Mouse (Mus musculus): ENCODE data around the gene Kpna2.
A peak's percentile ranks its signal among the peaks of the same experiment; 100 is the strongest.

Kpna2 gene

DNA sequence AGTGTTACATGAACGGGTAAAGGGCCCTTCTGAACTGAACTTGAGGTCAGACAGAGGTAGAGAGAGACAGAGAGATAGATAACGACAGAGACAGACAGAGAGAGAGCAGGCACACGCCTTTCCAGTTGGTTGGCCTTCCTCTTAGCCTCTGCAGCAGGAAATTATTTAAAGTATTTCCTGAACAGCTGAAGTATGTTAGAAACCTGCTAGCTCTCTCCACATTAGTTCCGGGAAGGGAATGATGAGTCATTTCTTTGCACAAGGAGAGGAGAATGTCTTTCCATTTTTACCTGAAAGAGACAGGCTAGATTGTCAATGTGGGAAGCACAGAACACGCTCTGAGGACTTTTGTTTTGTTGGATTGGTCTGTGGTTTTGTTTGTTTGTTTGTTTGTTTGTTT is 17.0 kb downstream of the Kpna2 start:
- DNase-seq (ENCODE audit: low spot score) = no peak

DNA sequence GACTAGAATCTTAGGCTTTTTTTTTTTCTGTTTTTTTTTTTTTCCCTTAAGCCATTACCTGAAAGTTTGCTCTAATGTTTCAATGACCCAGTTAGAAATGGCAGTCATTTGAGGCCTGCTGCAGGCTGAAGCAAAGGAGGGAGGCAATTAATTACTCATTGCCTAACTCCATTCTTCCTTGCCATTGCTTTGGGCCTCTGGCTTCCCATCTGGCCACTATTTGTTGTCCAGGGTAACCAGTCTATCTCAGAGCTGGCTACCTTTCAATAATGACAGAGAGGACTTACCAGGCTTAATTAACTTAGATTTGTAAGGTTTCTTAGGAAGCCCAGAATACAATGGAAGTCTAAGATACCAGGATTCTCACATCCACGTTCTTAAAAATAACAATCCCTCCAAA is 17.6 kb downstream of the Kpna2 start:
- peak; percentile 15 for DNase-seq (ENCODE audit: low spot score)

DNA sequence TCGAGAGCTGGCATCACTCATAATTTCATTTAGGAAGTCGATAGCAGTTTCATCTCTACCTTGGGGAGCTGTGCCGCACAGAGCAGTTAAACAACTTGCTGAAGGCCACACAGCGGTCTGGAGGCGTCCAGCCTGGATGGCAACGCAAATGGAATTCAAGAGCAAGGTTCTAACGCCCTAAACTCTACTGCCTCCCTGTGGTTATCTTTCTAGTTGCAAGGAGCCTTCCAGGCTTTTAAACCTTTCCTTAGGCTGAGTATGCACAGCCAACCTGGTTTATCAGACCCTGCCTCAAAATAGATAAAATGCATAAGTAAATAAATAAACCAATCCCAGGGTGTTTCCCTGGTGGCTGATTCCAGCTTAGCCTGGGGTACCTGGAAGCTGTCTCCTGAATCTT is 18.9 kb downstream of the Kpna2 start:
- DNase-seq (ENCODE audit: low spot score) = peak; percentile 71

DNA sequence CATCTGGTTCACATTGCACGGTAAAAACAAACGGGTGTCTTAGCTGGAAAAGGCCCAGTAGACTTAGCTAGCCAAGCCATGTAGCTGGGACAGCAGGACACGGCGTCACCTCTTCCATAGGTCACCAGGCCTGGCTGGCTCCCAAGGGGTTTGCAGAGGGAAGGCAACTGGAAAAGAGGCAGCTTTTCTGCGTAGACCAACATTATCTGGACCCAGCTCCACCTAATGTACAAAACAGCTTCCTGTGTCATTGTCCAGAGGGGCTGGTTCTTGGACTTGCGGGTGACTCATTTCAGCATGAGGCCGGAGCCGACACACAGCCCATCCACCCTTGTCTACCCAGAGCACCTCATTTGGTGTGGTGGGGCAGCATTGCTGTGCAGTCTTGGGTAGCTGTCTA is 23.1 kb downstream of the Kpna2 start:
- no peak for DNase-seq (ENCODE audit: low spot score)

DNA sequence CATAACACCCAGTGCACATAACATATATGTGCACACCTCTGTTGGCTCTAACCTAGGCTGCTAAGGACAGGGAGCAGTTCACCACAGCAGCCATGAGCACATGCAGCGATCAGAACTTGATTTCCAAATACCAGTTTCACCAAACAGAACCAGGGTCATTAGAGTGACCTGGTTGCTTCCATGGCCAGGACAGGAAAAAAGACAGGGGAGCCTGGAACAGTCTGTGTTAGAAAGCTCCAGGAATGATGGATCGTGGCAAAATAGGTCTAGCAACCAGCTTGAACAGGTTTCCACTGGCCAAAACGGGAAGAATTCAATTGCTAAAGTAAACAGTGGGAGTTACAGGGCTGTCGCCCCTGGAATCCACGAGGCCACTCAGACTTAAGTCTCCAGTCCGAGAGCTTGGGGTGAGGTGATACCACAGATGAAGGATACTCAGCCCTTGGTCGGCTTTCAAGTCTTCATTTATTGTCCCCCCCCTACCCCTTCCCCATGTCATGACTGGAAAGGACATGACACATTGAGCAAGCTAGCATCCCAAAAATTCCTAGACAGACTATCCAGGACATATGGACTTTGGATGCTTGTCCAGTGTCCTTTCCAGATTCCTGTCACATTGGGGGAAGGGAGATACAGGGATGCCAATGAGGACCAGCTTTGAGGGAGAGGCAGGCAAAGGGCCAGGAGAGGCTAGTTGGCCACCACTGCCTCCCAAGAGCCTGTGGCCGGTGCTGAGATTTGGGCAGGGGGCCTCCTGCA is 23.7 kb downstream of the Kpna2 start:
- DNase-seq (ENCODE audit: low spot score) = no peak

DNA sequence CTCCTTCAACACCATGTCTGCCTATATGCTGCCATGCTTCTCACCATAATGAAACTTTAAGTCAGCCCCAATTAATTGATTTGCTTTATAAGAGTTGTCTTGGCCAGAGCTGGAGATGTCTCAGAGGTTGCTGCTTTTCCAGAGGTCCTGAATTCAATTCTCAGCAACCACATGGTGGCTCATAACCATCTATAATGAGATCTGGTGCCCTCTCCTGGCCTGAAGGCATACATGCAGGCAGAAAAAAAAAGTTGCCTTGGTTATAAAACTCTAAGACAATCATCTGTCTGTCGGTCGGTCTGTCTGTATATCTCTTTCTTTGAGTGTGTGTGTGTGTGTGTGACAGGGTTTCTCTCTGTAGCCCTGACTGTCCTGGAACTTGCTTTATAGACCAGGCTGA is 24.9 kb downstream of the Kpna2 start:
- no peak for DNase-seq (ENCODE audit: low spot score)

DNA sequence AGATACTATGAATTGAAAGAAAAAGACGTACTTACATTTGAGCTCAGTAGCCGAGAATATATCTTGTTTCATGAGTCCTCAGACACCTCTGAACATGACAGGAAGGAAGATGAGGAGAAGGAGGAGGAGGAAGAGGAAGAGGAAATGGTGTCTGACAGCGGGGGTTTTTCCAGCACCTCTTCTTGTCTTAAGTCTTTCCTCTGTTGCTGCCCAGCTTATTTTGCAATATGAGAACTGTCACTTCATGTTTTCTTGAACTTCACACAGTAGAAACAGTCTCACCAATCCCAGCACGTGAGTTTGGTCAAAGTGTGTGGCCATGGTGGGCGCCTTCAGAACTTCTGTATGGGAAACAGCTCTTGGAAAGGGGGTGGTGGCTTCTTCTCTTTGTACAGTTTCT is 26.3 kb downstream of the Kpna2 start:
- no peak for DNase-seq (ENCODE audit: low spot score)

DNA sequence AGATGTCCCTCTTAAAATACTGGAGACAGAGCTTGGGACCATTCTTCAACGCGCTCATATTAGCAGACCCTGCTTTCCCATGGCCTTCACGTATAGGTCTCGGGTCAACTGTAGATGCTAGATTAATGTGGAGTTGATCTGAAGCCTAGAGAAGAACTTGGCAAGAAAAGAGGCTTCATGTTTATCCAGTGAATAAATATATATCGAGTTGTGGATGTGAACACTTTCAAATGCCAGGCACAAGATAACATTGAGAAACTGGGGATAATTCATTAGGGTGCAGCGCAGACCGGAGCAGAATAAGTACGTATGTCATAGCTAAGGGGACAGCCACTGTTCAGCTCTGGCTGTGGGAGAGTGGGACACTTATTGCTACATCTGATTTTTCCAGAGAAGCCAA is 29.5 kb downstream of the Kpna2 start:
- no peak for DNase-seq (ENCODE audit: low spot score)

DNA sequence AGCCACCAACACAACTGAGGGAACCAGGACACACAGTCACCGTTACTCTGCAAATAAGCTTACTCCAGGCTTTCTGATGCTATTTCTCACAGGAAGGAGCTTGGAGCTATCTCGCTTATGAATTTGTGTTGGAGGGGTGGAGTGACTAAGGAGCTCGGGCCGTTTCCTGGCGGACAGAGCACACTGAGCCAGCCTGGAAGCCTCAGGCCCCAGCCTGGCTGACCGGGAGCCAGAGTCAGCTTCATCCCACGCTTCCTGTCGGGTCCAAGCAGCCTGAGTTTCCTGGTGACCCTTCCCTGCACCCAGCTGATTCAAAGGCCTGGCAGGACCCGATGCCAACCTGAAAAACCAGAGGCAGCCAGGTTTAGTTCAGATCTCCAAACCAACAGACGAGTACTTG is 31.7 kb downstream of the Kpna2 start:
- no peak for DNase-seq (ENCODE audit: low spot score)

DNA sequence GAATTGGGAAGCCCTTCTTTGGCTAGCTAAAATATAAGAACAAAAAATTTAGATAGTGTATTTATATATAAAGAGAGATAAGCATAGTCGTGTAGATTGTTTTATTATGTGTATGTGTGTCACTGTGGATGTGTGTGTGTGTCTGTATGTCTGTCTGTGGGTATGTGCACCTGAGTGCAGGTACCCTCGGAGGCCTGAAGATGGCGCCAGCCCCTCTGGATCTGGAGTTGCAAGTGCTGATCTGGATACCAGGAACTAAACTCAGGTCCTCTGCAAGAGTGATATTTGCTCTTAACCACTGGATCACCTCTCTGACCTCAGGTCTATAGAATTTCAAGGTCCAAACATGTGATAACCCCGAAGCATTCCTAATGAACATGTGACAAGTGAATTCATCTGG is 33.5 kb downstream of the Kpna2 start:
- no peak for DNase-seq (ENCODE audit: low spot score)

DNA sequence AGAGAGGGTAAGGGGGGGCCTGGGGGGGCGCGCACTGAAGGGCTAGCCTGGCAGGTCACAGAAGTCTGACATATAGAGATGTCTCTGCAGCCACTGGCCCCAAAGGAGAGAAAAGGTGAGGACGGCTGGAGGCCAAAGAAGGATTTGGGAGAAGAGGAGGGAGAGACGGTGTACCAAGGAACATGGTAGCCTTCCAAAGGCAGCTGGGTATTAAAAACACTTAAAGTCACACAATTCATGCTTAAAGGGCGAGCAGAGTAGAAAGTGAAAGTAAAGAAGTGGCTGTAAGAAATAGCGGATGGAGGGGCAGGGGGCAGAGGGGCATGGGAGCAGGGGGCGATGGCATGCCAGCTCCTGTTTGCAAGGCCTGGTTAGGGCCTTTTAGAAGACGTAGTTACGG is 37.0 kb downstream of the Kpna2 start:
- DNase-seq (ENCODE audit: low spot score) = no peak

DNA sequence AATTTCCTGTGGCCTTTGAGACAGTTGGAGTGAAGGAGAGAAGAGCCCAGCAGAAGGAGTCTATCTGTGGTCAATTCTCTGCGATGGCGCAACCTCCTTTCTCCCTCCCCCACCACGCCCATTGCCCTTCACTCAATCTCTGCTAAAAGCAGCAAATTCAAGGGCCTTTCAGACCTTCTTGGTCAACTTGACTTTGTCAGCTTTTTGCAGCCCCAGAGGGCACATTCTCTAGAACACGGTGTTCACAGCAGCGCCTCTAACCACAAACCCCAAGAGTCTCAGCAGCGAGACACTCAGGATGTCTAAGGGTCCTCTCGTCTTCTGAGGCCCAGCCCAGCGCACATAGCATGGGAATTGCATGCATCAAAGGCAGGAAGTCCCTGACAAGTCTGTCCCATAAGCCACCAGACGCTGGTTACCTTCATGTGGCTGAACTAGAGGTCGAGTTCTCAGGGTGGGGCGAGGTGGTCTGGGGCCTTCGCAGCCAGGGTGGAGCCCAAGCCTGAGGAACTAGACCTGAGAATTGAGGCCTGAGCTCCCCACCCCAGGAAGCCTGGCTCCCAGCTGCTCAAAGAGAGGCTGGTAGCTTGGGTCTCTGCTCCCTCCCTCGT is 37.8 kb downstream of the Kpna2 start:
- DNase-seq (ENCODE audit: low spot score) = no peak

DNA sequence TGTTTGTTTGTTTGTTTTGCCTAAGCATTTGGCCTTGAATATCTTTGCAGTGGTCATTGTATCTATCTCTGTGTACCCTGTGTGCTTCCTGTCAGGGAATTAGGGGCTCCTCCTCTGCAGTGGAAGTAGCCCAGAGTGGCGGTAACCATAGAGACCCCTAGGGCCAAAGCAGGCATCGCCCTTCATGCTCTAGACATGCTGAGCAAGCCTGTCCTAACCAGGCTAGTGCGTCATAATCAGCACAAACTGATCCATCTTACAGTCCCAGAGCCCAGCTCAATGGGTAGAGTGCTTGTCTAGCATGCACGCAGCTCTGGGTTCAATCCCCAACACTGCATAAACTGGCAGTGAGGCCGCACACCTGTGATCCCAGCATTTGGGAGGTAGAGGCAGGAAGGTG is 40.2 kb downstream of the Kpna2 start:
- no peak for DNase-seq (ENCODE audit: low spot score)

DNA sequence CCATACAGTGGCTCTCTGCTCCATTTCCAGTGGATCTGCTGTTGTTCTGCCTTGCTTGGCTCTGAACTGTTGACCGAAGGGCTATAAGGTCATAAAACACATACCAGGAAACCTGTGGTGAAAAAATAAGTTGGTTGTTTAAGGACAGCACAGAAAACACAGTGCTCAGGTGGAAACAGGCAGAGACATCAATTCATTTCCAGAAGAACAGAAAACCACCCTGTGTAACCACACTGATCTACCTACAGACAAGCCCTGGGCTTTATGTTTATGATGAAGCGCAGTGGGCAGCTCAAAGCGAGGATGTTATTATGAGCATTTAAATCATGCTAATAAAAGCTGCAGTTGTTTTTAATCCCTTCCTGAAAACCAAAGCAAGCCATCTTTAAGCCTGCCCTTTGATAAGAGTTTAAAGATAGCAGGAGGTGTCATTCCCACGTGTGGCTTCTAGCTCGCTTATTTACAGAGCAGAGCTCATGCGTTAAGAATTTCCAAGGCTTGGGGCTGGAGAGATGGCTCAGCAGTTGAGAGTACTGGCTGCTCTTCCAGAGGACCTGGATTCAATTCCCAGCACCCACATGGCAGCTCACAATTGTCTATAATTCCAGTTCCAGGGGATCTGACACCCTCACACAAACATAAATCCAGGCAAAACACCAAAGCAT is 40.8 kb downstream of the Kpna2 start:
- DNase-seq (ENCODE audit: low spot score) = no peak

DNA sequence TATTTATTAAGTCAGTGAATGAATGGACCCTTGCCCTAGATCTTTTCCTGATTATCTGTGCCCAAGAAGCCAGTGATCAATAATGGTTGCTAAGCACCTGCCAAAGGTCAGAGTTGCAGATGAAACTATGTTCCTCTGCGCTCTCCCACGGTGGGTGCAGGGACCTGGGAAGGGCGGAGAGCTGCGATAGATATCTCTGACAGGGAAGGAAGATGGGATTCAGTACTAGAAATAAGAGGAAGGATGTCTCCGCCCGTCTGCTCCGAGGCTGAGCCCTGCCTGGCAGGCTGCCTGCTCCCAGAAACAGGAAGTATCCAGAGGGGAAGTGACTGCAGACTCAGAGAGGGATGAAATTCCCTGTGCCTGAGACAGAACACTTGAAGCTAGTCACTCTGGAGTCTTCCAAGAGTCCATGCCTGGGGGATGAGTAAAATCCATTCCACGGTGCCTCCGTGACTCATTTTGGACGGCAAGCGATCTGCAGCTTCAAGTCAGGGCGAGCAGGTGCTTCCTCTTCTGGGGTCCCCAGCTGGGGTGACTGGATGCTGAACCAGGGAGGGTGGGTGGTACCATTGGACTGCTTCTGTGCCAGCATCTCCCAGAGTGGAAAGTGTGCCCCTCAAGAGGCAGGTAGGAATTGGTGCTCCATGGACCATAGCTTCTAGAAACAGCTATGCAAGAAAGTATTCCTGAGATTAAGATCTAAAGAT is 41.9 kb downstream of the Kpna2 start:
- peak; percentile 25 for DNase-seq (ENCODE audit: low spot score)

DNA sequence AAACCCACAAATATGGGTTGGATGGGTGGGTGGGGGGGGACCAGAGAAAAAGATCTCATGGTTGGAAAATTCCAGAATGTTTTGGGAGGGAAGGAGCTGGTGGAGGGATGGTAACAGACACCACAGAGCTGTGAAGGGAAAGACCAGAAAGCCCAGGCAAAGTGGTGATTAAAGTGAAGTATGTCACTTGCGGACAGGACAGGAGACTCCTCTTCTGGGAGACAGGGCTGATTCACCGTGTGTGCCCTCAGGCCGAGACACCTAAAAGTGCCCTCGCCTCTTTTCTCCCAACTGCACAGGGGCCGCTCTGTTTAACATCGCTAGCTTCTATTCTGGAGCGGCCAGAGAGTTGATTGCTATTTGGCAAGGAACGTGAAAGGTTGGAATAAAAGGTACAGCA is 44.8 kb downstream of the Kpna2 start:
- no peak for DNase-seq (ENCODE audit: low spot score)

DNA sequence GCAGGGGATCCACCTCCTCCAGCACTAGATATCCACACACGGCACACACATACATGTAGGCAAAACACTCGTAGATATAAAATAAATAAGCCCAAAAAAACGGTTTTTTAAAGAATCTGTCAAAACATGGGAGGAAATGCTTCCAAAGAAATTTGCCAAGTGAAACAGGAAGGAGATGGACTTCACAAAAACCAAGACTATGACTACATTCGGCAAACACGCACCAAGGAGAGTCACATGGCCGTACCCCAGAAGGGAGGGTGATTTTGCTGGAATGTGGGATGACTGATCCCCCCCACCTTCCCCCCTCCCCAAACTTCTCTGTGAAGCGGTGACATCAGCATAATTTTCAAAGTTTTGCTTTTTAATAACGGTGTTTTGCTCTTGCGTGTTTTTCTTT is 45.2 kb downstream of the Kpna2 start:
- no peak for DNase-seq (ENCODE audit: low spot score)

Measured in layer of hippocampus, adult 11-12 months (tissue).